Mouse (Mus musculus) neural tube, embryonic 14.5 days (tissue): ENCODE results near the gene Tmem175. TPM values are rescaled to one million over a fixed set of nuclear protein-coding genes. Genes with fewer than 3 reads are reported as not detected.

Experiments used
- ATAC-seq: fragments of 200-750 bp; cut with Nextera tagmentation; 2 replicates; pipeline ENCODE4 v1.8.0; 2017; ENCODE audit warnings: low read depth, mild to moderate bottlenecking, moderate TSS enrichment, moderate library complexity
- H3K27ac ChIP-seq: fragments of 300-500 bp; sonication (generic); 2 replicates; pipeline ENCODE4 v1.5.1; 2014; ENCODE audit warnings: low read depth, mild to moderate bottlenecking, control low read depth, low read length, moderate library complexity, mixed read lengths
- H3K27me3 ChIP-seq: fragments of 300-500 bp; sonication (generic); 2 replicates; pipeline ENCODE4 v1.6.1; 2014; ENCODE audit warnings: low read length; ENCODE audit not compliant: control insufficient read depth, insufficient read depth
- H3K36me3 ChIP-seq: fragments of 300-500 bp; sonication (generic); 2 replicates; pipeline ENCODE4 v1.6.1; 2014; ENCODE audit warnings: low read length, mixed read lengths; ENCODE audit not compliant: control insufficient read depth, insufficient read depth
- H3K4me1 ChIP-seq: fragments of 300-500 bp; sonication (generic); 2 replicates; pipeline ENCODE4 v1.6.1; 2014; ENCODE audit warnings: low read length; ENCODE audit not compliant: control insufficient read depth, insufficient read depth
- H3K4me2 ChIP-seq: fragments of 300-500 bp; sonication (generic); 2 replicates; pipeline ENCODE4 v1.6.1; 2014; ENCODE audit warnings: mild to moderate bottlenecking, low read depth, low read length, control low read depth
- H3K4me3 ChIP-seq: fragments of 300-500 bp; sonication (generic); 2 replicates; pipeline ENCODE4 v1.5.1; 2014; ENCODE audit warnings: low read depth, low read length, control low read depth, mixed read lengths
- H3K9ac ChIP-seq: fragments of 300-500 bp; sonication (generic); replicated peaks from 2 replicates; pipeline ENCODE4 v1.6.1; 2014; ENCODE audit warnings: low read depth, mild to moderate bottlenecking, control low read depth, low read length, mixed read lengths
- H3K9me3 ChIP-seq: fragments of 300-500 bp; sonication (generic); 2 replicates; pipeline ENCODE4 v1.6.1; 2016; ENCODE audit warnings: low read length; ENCODE audit not compliant: control insufficient read depth
- WGBS: fragments of 180-500 bp; shearing (Covaris S2); extraction: QIAGEN DNeasy Blood & Tissue Kit; methylation state at CpG from one replicate; pipeline ENCODE4 v1.1.7; 2014; 5-methylcytosine and 5-hydroxymethylcytosine counted together
- polyA plus RNA-seq: library from polyadenylated mRNA; unstranded; fragments of >200 nt; fragmentation: Nextera tagmentation; extraction: Ambion mirVana; gene quantifications from 2 replicates; pipeline ENCODE4 v1.2.1, GENCODE M21; 2014

The Tmem175 gene
- polyA plus RNA-seq, 1 experiment from 2014 or later = 29.4 TPM

- ATAC-seq = no peak
Observed at GRCm38 (mm10) chr5:108670785-108671184, 41.2 kb downstream of the Tmem175 start.

GRCm38 (mm10) chr5:108671757-108672156 lies 42.2 kb downstream of the Tmem175 start:
- Histone ChIP-seq H3K9me3 (no peaks in the 10 kb centered on the region), H3K9ac (no peak overlapping the region), H3K27ac (no peak overlapping the region), H3K4me1 (peaks cover 13% of the 10 kb centered on the region), H3K4me3 (no peak overlapping the region), H3K27me3 (no peaks in the 10 kb centered on the region), H3K36me3 (no peaks in the 10 kb centered on the region; the same call in 1 of the 2 replicates), H3K4me2 (no peak overlapping the region)
- WGBS = 91% methylated on average over 12 of the region's 12 CpGs
- ATAC-seq = no peak

More at GRCm38 (mm10) chr5:108670785-108671184, 41.2 kb downstream of the Tmem175 start:
- H3K27ac ChIP-seq = no peak overlapping the region
- H3K9me3 ChIP-seq = no peaks in the 10 kb centered on the region
- H3K36me3 ChIP-seq = no peaks in the 10 kb centered on the region; the same call in 1 of the 2 replicates
- peaks cover 13% of the 10 kb centered on the region for H3K4me1 ChIP-seq
- H3K4me3 ChIP-seq = no peak overlapping the region
- H3K4me2 ChIP-seq = no peak overlapping the region
- H3K27me3 ChIP-seq = no peaks in the 10 kb centered on the region
- H3K9ac ChIP-seq = no peak overlapping the region

- no peaks in the 10 kb centered on the region; the same call in 1 of the 2 replicates for H3K36me3 ChIP-seq
- no peak overlapping the region for H3K27ac ChIP-seq
- ATAC-seq = no peak
- H3K4me3 ChIP-seq = no peak overlapping the region
- H3K9ac ChIP-seq = no peak overlapping the region
- WGBS = 90% methylated on average over 2 of the region's 2 CpGs
- no peaks in the 10 kb centered on the region for H3K9me3 ChIP-seq
- H3K4me2 ChIP-seq = no peak overlapping the region
- no peaks in the 10 kb centered on the region for H3K27me3 ChIP-seq
- peaks cover 8% of the 10 kb centered on the region for H3K4me1 ChIP-seq
Observed at GRCm38 (mm10) chr5:108674624-108675023, 45.1 kb downstream of the Tmem175 start.

GRCm38 (mm10) chr5:108675251-108675816 lies 45.8 kb downstream of the Tmem175 start, which contains the start of gene Slc26a1:
TSS of gene Slc26a1 (minus strand) at chr5:108675569.
- no peaks in the 10 kb centered on the region for H3K9me3 ChIP-seq
- no peak for ATAC-seq
- peaks cover 3% of the 10 kb centered on the region; the same call in 1 of the 2 replicates for H3K4me1 ChIP-seq
- H3K4me3 ChIP-seq = no peak within 1 kb of the TSS
- H3K27me3 ChIP-seq = no peaks in the 10 kb centered on the region
- H3K36me3 ChIP-seq = no peaks in the 10 kb centered on the region; the same call in 1 of the 2 replicates
- no peak within 1 kb of the TSS for H3K4me2 ChIP-seq
- no peak within 1 kb of the TSS for H3K27ac ChIP-seq
- H3K9ac ChIP-seq = no peak within 1 kb of the TSS
- WGBS = 84% methylated on average over 9 of the region's 9 CpGs

GRCm38 (mm10) chr5:108676772-108677498 lies 47.4 kb downstream of the Tmem175 start:
- Histone ChIP-seq H3K27ac (peak overlapping the region; percentile 72), H3K4me1 (peaks cover 3% of the 10 kb centered on the region; the same call in 1 of the 2 replicates), H3K27me3 (no peaks in the 10 kb centered on the region), H3K9me3 (no peaks in the 10 kb centered on the region), H3K9ac (peak overlapping the region; percentile 35), H3K4me2 (peak overlapping the region; percentile 46), H3K36me3 (no peaks in the 10 kb centered on the region; the same call in 1 of the 2 replicates), H3K4me3 (peak overlapping the region; percentile 23)
- ATAC-seq = peak; percentile 68
- WGBS = 11% methylated on average over 5 of the region's 5 CpGs

GRCm38 (mm10) chr5:108677605-108678295 lies 48.2 kb downstream of the Tmem175 start:
- H3K4me2 ChIP-seq = peak overlapping the region; percentile 46
- peak overlapping the region; percentile 35 for H3K9ac ChIP-seq
- ATAC-seq = peak; percentile 92
- peaks cover 3% of the 10 kb centered on the region; the same call in 1 of the 2 replicates for H3K4me1 ChIP-seq
- 4% methylated on average over 25 of the region's 25 CpGs for WGBS
- peak overlapping the region; percentile 72 for H3K27ac ChIP-seq
- H3K36me3 ChIP-seq = no peaks in the 10 kb centered on the region
- H3K27me3 ChIP-seq = no peaks in the 10 kb centered on the region
- no peaks in the 10 kb centered on the region for H3K9me3 ChIP-seq
- H3K4me3 ChIP-seq = peak overlapping the region; percentile 23

GRCm38 (mm10) chr5:108678296-108678854 lies 48.8 kb downstream of the Tmem175 start:
- no peak overlapping the region for H3K27ac ChIP-seq

GRCm38 (mm10) chr5:108679909-108680308 lies 50.3 kb downstream of the Tmem175 start:
- no peak overlapping the region for H3K27ac ChIP-seq
- H3K36me3 ChIP-seq = no peaks in the 10 kb centered on the region
- H3K9me3 ChIP-seq = no peaks in the 10 kb centered on the region
- H3K27me3 ChIP-seq = no peaks in the 10 kb centered on the region
- no peak overlapping the region for H3K4me3 ChIP-seq
- peaks cover 3% of the 10 kb centered on the region; the same call in 1 of the 2 replicates for H3K4me1 ChIP-seq
- WGBS = 64% methylated on average over 3 of the region's 3 CpGs
- no peak overlapping the region for H3K4me2 ChIP-seq
- no peak overlapping the region for H3K9ac ChIP-seq
- no peak for ATAC-seq

More at GRCm38 (mm10) chr5:108678296-108678854, 48.8 kb downstream of the Tmem175 start:
- Histone ChIP-seq H3K36me3 (no peaks in the 10 kb centered on the region), H3K27me3 (no peaks in the 10 kb centered on the region), H3K9ac (no peak overlapping the region), H3K9me3 (no peaks in the 10 kb centered on the region), H3K4me1 (peaks cover 3% of the 10 kb centered on the region; the same call in 1 of the 2 replicates), H3K4me2 (no peak overlapping the region), H3K4me3 (no peak overlapping the region)
- 90% methylated on average over 6 of the region's 6 CpGs for WGBS
- no peak for ATAC-seq
